Mouse (Mus musculus): ENCODE results near the gene Ankrd24. TPM values are rescaled to one million over a fixed set of nuclear protein-coding genes. Genes with fewer than 3 reads are reported as not detected.
"Not testable (repeated sequence)": the region's sequence is repeated elsewhere in the genome, so short reads cannot be mapped to it uniquely, and the experiment has no call there.

Gene Ankrd24
- total and polyA plus RNA-seq, 2 experiments from 2014 or later, result 17.7 to 58.5 TPM

DNA sequence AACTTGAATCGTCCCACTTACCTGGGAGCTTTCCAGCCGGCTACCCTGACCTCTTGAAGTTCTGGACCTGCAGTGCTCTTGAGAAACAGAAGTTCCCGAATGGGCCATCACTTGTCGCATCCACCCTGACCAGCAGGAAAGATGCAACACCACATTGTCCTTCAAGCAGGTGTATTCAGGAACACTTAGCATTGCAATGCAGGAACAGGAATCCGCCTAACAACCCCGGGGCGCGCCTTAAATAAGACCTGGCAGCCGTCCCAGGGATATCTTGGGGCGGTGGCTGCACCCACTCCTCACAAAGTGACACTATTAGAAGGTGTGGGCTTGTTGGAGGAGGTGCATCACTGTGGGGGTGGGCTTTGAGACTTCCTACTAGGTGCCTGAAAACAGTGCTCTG is 26.8 kb downstream of the Ankrd24 start:
- 95% methylated on average over 10 of the region's 10 CpGs for WGBS
- no peak for DNase-seq (ENCODE audit: low spot score)

DNA sequence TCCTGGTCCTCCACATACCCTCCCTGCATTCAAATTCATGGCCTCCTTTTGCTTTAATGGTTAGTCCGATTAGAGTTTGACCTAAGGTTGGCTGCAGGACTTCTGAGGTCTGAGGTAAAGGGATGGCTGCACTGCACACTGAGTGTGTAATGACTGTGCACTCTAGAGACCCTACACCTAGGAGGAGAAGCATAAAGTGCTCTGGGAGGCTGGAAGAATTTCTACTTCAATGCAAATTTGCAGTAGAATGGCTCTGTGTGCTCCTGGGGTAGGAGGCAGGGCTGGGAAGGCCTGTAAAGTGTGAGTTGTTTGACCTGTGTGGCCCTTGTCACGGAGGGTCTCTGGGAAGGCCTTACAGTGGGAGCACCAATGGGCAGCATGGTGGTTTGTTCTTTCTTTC is 27.8 kb downstream of the Ankrd24 start:
- 96% methylated on average over 2 of the region's 2 CpGs for WGBS
- no peak overlapping the region for H3K4me2 ChIP-seq (ENCODE audit: low read depth, low read length)
- H3K27me3 ChIP-seq (ENCODE audit: insufficient read depth, low read length), result no peaks in the 10 kb centered on the region
- no peaks in the 10 kb centered on the region; the same call in 1 of the 2 replicates for H3K36me3 ChIP-seq (ENCODE audit: insufficient read depth, low read length)
- H3K4me1 ChIP-seq (ENCODE audit: insufficient read depth, low read length), result no peaks in the 10 kb centered on the region
- no peak overlapping the region for H3K4me3 ChIP-seq (ENCODE audit: low read length)
- no peak overlapping the region for H3K27ac ChIP-seq
- H3K9ac ChIP-seq (replicated peaks; ENCODE audit: low read length), result no peak overlapping the region
- ATAC-seq (no peak), DNase-seq (ENCODE audit: low spot score) (no peak)
- TF ChIP-seq CTCF (IDR thresholded peaks at IDR 0.05; ENCODE audit: low read depth), result no peak
- H3K9me3 ChIP-seq (ENCODE audit: low read length), result peaks cover 37% of the 10 kb centered on the region

More for the DNA sequence above, 26.8 kb downstream of the Ankrd24 start:
- Histone ChIP-seq H3K27me3 (ENCODE audit: insufficient read depth, low read length) (no peaks in the 10 kb centered on the region), H3K4me3 (ENCODE audit: low read length) (no peak overlapping the region), H3K4me2 (ENCODE audit: low read depth, low read length) (no peak overlapping the region), H3K4me1 (ENCODE audit: insufficient read depth, low read length) (no peaks in the 10 kb centered on the region), H3K27ac (no peak overlapping the region), H3K9me3 (ENCODE audit: low read length) (peaks cover 39% of the 10 kb centered on the region), H3K36me3 (ENCODE audit: insufficient read depth, low read length) (no peaks in the 10 kb centered on the region; the same call in 1 of the 2 replicates), H3K9ac (replicated peaks; ENCODE audit: low read length) (no peak overlapping the region)
- no peak for TF ChIP-seq CTCF (IDR thresholded peaks at IDR 0.05; ENCODE audit: low read depth)
- no peak for ATAC-seq

GRCm38 (mm10) chr10:81687114-81687513 is 58.8 kb downstream of the Ankrd24 start:
- H3K4me2 ChIP-seq (ENCODE audit: low read depth, low read length); H3K27ac ChIP-seq; H3K9ac ChIP-seq (replicated peaks; ENCODE audit: low read length); H3K4me1 ChIP-seq (ENCODE audit: insufficient read depth, low read length); ATAC-seq; H3K9me3 ChIP-seq (ENCODE audit: low read length); H3K27me3 ChIP-seq (ENCODE audit: insufficient read depth, low read length); H3K36me3 ChIP-seq (ENCODE audit: insufficient read depth, low read length); DNase-seq (ENCODE audit: low spot score); H3K4me3 ChIP-seq (ENCODE audit: low read length): not testable (repeated sequence)
- WGBS, result no CpG with 5 or more reads among the region's 18 CpGs

Other genes with a start within 250 kb of the Ankrd24 start
- 146 TPM in 2 replicates for gene Dohh, start 244.1 kb upstream of the Ankrd24 start, total RNA-seq (2014; rRNA removed)
- gene Dohh, start 244.1 kb upstream of the Ankrd24 start, polyA plus RNA-seq (2015; fragmentation: Nextera tagmentation; extraction: Ambion mirVana), result 111 and 114 TPM in 2 replicates
- gene Gm48551, start 244.1 kb upstream of the Ankrd24 start, total RNA-seq (2014; rRNA removed), result 2.1 and 3.3 TPM in 2 replicates
- 5.3 and 7.0 TPM in 2 replicates for gene Gm48551, start 244.1 kb upstream of the Ankrd24 start, polyA plus RNA-seq (2015; fragmentation: Nextera tagmentation; extraction: Ambion mirVana)
- 7.5 TPM in 2 replicates for gene Gm48552, start 239.5 kb upstream of the Ankrd24 start, total RNA-seq (2014; rRNA removed)
- 2.7 and 4.0 TPM in 2 replicates for gene Gm48552, start 239.5 kb upstream of the Ankrd24 start, polyA plus RNA-seq (2015; fragmentation: Nextera tagmentation; extraction: Ambion mirVana)
- 2.9 and 3.7 TPM in 2 replicates for gene Smim24, start 235.5 kb upstream of the Ankrd24 start, total RNA-seq (2014; rRNA removed)
- 1.4 and 1.7 TPM in 2 replicates for gene Smim24, start 235.5 kb upstream of the Ankrd24 start, polyA plus RNA-seq (2015; fragmentation: Nextera tagmentation; extraction: Ambion mirVana)
- gene Nfic, start 172.9 kb upstream of the Ankrd24 start, total RNA-seq (2014; rRNA removed), result 17.2 and 26.5 TPM in 2 replicates
- 33.8 and 34.6 TPM in 2 replicates for gene Nfic, start 172.9 kb upstream of the Ankrd24 start, polyA plus RNA-seq (2015; fragmentation: Nextera tagmentation; extraction: Ambion mirVana)
- 93.9 and 128 TPM in 2 replicates for gene Celf5, start 145.8 kb upstream of the Ankrd24 start, total RNA-seq (2014; rRNA removed)
- 40.1 and 43.2 TPM in 2 replicates for gene Celf5, start 145.8 kb upstream of the Ankrd24 start, polyA plus RNA-seq (2015; fragmentation: Nextera tagmentation; extraction: Ambion mirVana)
- gene Ncln, start 132.1 kb upstream of the Ankrd24 start, total RNA-seq (2014; rRNA removed), result 124 and 170 TPM in 2 replicates
- 66.3 and 66.5 TPM in 2 replicates for gene Ncln, start 132.1 kb upstream of the Ankrd24 start, polyA plus RNA-seq (2015; fragmentation: Nextera tagmentation; extraction: Ambion mirVana)
- gene S1pr4, start 128.4 kb upstream of the Ankrd24 start, total RNA-seq (2014; rRNA removed), result 0.40 and 1.3 TPM in 2 replicates
- 0.38 and 0.40 TPM in 2 replicates for gene S1pr4, start 128.4 kb upstream of the Ankrd24 start, polyA plus RNA-seq (2015; fragmentation: Nextera tagmentation; extraction: Ambion mirVana)
- gene Gna15, start 104.3 kb upstream of the Ankrd24 start, total RNA-seq (2014; rRNA removed), result 2.5 and 9.8 TPM in 2 replicates
- 1.2 and 1.9 TPM in 2 replicates for gene Gna15, start 104.3 kb upstream of the Ankrd24 start, polyA plus RNA-seq (2015; fragmentation: Nextera tagmentation; extraction: Ambion mirVana)
- 121 and 139 TPM in 2 replicates for gene Gna11, start 83.3 kb upstream of the Ankrd24 start, total RNA-seq (2014; rRNA removed)
- 95.6 and 105 TPM in 2 replicates for gene Gna11, start 83.3 kb upstream of the Ankrd24 start, polyA plus RNA-seq (2015; fragmentation: Nextera tagmentation; extraction: Ambion mirVana)
- gene Aes, start 69.1 kb upstream of the Ankrd24 start, total RNA-seq (2014; rRNA removed), result 611 and 635 TPM in 2 replicates
- 803 and 834 TPM in 2 replicates for gene Aes, start 69.1 kb upstream of the Ankrd24 start, polyA plus RNA-seq (2015; fragmentation: Nextera tagmentation; extraction: Ambion mirVana)
- 28.8 and 41.8 TPM in 2 replicates for gene Tle2, start 54.0 kb upstream of the Ankrd24 start, total RNA-seq (2014; rRNA removed)
- 43.7 and 45.5 TPM in 2 replicates for gene Tle2, start 54.0 kb upstream of the Ankrd24 start, polyA plus RNA-seq (2015; fragmentation: Nextera tagmentation; extraction: Ambion mirVana)
- 5.3 and 5.4 TPM in 2 replicates for gene Tle6, start 27.5 kb upstream of the Ankrd24 start, total RNA-seq (2014; rRNA removed)
- gene Tle6, start 27.5 kb upstream of the Ankrd24 start, polyA plus RNA-seq (2015; fragmentation: Nextera tagmentation; extraction: Ambion mirVana), result 6.2 and 6.6 TPM in 2 replicates
- 4.2 and 4.3 TPM in 2 replicates for gene BC025920, start 22.3 kb upstream of the Ankrd24 start, total RNA-seq (2014; rRNA removed)
- 0.97 and 1.3 TPM in 2 replicates for gene BC025920, start 22.3 kb upstream of the Ankrd24 start, polyA plus RNA-seq (2015; fragmentation: Nextera tagmentation; extraction: Ambion mirVana)
- 22.4 and 31.5 TPM in 2 replicates for gene Sirt6, start 743 bp upstream of the Ankrd24 start, total RNA-seq (2014; rRNA removed)
- gene Sirt6, start 743 bp upstream of the Ankrd24 start, polyA plus RNA-seq (2015; fragmentation: Nextera tagmentation; extraction: Ambion mirVana), result 39.0 and 40.9 TPM in 2 replicates
- gene Gm10778, start 20.5 kb downstream of the Ankrd24 start, total RNA-seq (2014; rRNA removed), result 3.0 and 4.5 TPM in 2 replicates
- 2.7 and 2.9 TPM in 2 replicates for gene Gm10778, start 20.5 kb downstream of the Ankrd24 start, polyA plus RNA-seq (2015; fragmentation: Nextera tagmentation; extraction: Ambion mirVana)
- 4.3 and 5.0 TPM in 2 replicates for gene Zfp433, start 76.3 kb downstream of the Ankrd24 start, total RNA-seq (2014; rRNA removed)
- 10.1 and 10.5 TPM in 2 replicates for gene Zfp433, start 76.3 kb downstream of the Ankrd24 start, polyA plus RNA-seq (2015; fragmentation: Nextera tagmentation; extraction: Ambion mirVana)
- gene Gm3055, start 142.6 kb downstream of the Ankrd24 start, total RNA-seq (2014; rRNA removed), result 5.1 and 16.5 TPM in 2 replicates
- gene Gm3055, start 142.6 kb downstream of the Ankrd24 start, polyA plus RNA-seq (2015; fragmentation: Nextera tagmentation; extraction: Ambion mirVana), result 7.7 and 8.7 TPM in 2 replicates
- 1.3 TPM in 1 of 2 replicates, not detected in the other for gene Gm4767, start 183.6 kb downstream of the Ankrd24 start, total RNA-seq (2014; rRNA removed)
- gene Gm4767, start 183.6 kb downstream of the Ankrd24 start, polyA plus RNA-seq (2015; fragmentation: Nextera tagmentation; extraction: Ambion mirVana), result 2.0 and 2.8 TPM in 2 replicates
- gene Gm32687, start 235.4 kb downstream of the Ankrd24 start, total RNA-seq (2014; rRNA removed), result 2.6 and 4.7 TPM in 2 replicates
- 5.6 and 6.4 TPM in 2 replicates for gene Gm32687, start 235.4 kb downstream of the Ankrd24 start, polyA plus RNA-seq (2015; fragmentation: Nextera tagmentation; extraction: Ambion mirVana)